ENCODE assay signal across 21 mouse cellular contexts in genomic region chr6:12358737-12359136, GRCm38 (mm10).
DNase-seq lines count a peak whose midpoint lies in the region; ATAC-seq and TF ChIP-seq lines count a peak whose summit lies in the region.
"Had no signal": no experiment of that assay in that cellular context is flagged by ENCODE, and none has a peak within 500 bp of the region (broad histone marks: within the 10 kb centered on the region; RNA-seq: fewer than 3 reads in every experiment).

No protein-coding gene starts in this region.

- no peak overlapping the region for H3K4me2 ChIP-seq in embryonic facial prominence, embryonic 14.5 days (ENCODE audit: low read depth, low read length)
- H3K4me2 ChIP-seq in myocyte (ENCODE audit: low read depth), result no peak overlapping the region
- no peak overlapping the region for H3K4me2 ChIP-seq in hindbrain, embryonic 13.5 days
- H3K4me2 ChIP-seq: embryonic facial prominence, embryonic 12.5 days; forebrain, embryonic 13.5 days; heart, embryonic 13.5 days had no signal

- TF ChIP-seq POLR2A in myocyte (IDR thresholded peaks at IDR 0.05; ENCODE audit: insufficient read length, low read depth), result no peak

- DNase-seq in embryonic facial prominence, embryonic 14.5 days (ENCODE audit: low spot score), result peak; percentile 13
- no peak for DNase-seq in embryonic facial prominence, embryonic 10.5 days (ENCODE audit: low spot score)
- peak; percentile 62 for DNase-seq in forelimb bud, embryonic 11.5 days (ENCODE audit: low read depth, low spot score)
- no peak for DNase-seq in left cerebral cortex, postnatal 14 days (ENCODE audit: low spot score in 2 of 2)
- DNase-seq: adrenal gland, postnatal 10 days; cerebellum, adult 11 months; cerebellum, adult 8-10 months; cerebellum, postnatal 14 days; forebrain, postnatal 0 days; gastrocnemius, adult 2 months; gastrocnemius, postnatal 25 days; heart, postnatal 36 days had no signal

- no peaks in the 10 kb centered on the region for H3K79me3 ChIP-seq in C2C12 (ENCODE audit: low read depth)

- H3K79me2 ChIP-seq in C2C12 (ENCODE audit: control insufficient read depth, insufficient read depth) (no peaks in the 10 kb centered on the region), myocyte (ENCODE audit: control insufficient read depth, insufficient read depth) (no peaks in the 10 kb centered on the region)

- no peak for ATAC-seq in embryonic facial prominence, embryonic 14.5 days (ENCODE audit: low read depth)
- ATAC-seq in hindbrain, embryonic 13.5 days (ENCODE audit: low FRiP score), result no peak
- ATAC-seq: CD4-positive, CD25-positive, alpha-beta regulatory T cell, adult 4 months; forebrain, embryonic 13.5 days; forebrain, postnatal 0 days; hindbrain, embryonic 16.5 days had no signal

- H3K4me1 ChIP-seq in embryonic facial prominence, embryonic 14.5 days (ENCODE audit: control insufficient read depth, insufficient read depth, low read length), result no peaks in the 10 kb centered on the region
- H3K4me1 ChIP-seq in embryonic facial prominence, embryonic 10.5 days, result no peaks in the 10 kb centered on the region
- no peaks in the 10 kb centered on the region for H3K4me1 ChIP-seq in hindbrain, embryonic 13.5 days (replicated peaks)
- H3K4me1 ChIP-seq: embryonic facial prominence, embryonic 12.5 days; forebrain, embryonic 13.5 days; heart, embryonic 13.5 days had no signal

- TF ChIP-seq CTCF in C2C12 (IDR thresholded peaks at IDR 0.05; ENCODE audit: control insufficient read depth, insufficient read depth, insufficient read length), result no peak

- H3ac ChIP-seq in C2C12 (ENCODE audit: control insufficient read depth, insufficient read length, low read depth) (no peak overlapping the region), myocyte (ENCODE audit: control insufficient read depth, insufficient read length) (no peak overlapping the region)

- H3K9ac ChIP-seq in embryonic facial prominence, embryonic 14.5 days (ENCODE audit: low read depth, low read length), result no peak overlapping the region
- H3K9ac ChIP-seq in hindbrain, embryonic 13.5 days, result no peak overlapping the region
- H3K9ac ChIP-seq: embryonic facial prominence, embryonic 12.5 days; forebrain, embryonic 13.5 days; forebrain, postnatal 0 days; heart, embryonic 13.5 days had no signal

- H3K36me3 ChIP-seq in embryonic facial prominence, embryonic 14.5 days (ENCODE audit: control insufficient read depth, insufficient read depth, low read length), result no peaks in the 10 kb centered on the region
- no peaks in the 10 kb centered on the region for H3K36me3 ChIP-seq in embryonic facial prominence, embryonic 10.5 days (replicated peaks)
- no peaks in the 10 kb centered on the region for H3K36me3 ChIP-seq in C2C12 (ENCODE audit: control insufficient read depth, insufficient read depth)
- H3K36me3 ChIP-seq in myocyte (ENCODE audit: control insufficient read depth, insufficient read depth), result no peaks in the 10 kb centered on the region
- no peaks in the 10 kb centered on the region; the same call in 1 of the 2 replicates for H3K36me3 ChIP-seq in hindbrain, embryonic 13.5 days
- H3K36me3 ChIP-seq: embryonic facial prominence, embryonic 12.5 days; G1E; heart, embryonic 13.5 days had no signal

- H3K4me3 ChIP-seq in embryonic facial prominence, embryonic 14.5 days (ENCODE audit: low read depth, low read length), result no peak overlapping the region
- no peak overlapping the region for H3K4me3 ChIP-seq in embryonic facial prominence, embryonic 10.5 days
- no peak overlapping the region for H3K4me3 ChIP-seq in C2C12 (ENCODE audit: insufficient read depth, poor library complexity, severe bottlenecking)
- no peak overlapping the region for H3K4me3 ChIP-seq in myocyte
- no peak overlapping the region for H3K4me3 ChIP-seq in hindbrain, embryonic 13.5 days
- H3K4me3 ChIP-seq: embryonic facial prominence, embryonic 12.5 days; forebrain, embryonic 13.5 days; gastrocnemius, adult 2 months; heart, embryonic 13.5 days had no signal

- H3K27ac ChIP-seq in embryonic facial prominence, embryonic 14.5 days (replicated peaks; ENCODE audit: low read depth, low read length), result no peak overlapping the region
- H3K27ac ChIP-seq in embryonic facial prominence, embryonic 10.5 days (replicated peaks), result no peak overlapping the region
- no peak overlapping the region for H3K27ac ChIP-seq in hindbrain, embryonic 13.5 days
- H3K27ac ChIP-seq: embryonic facial prominence, embryonic 12.5 days; forebrain, embryonic 13.5 days; gastrocnemius, adult 2 months; heart, embryonic 13.5 days had no signal

- no peaks in the 10 kb centered on the region for H3K27me3 ChIP-seq in embryonic facial prominence, embryonic 14.5 days (replicated peaks; ENCODE audit: control insufficient read depth, insufficient read depth, low read length)
- no peaks in the 10 kb centered on the region for H3K27me3 ChIP-seq in embryonic facial prominence, embryonic 10.5 days (replicated peaks; ENCODE audit: low read depth, poor library complexity, severe bottlenecking)
- H3K27me3 ChIP-seq in C2C12 (ENCODE audit: control insufficient read depth, insufficient read depth, insufficient read length) (no peaks in the 10 kb centered on the region), myocyte (ENCODE audit: control insufficient read depth, insufficient read depth, insufficient read length) (no peaks in the 10 kb centered on the region)
- H3K27me3 ChIP-seq in hindbrain, embryonic 13.5 days, result no peaks in the 10 kb centered on the region
- H3K27me3 ChIP-seq: embryonic facial prominence, embryonic 12.5 days; forebrain, embryonic 13.5 days; heart, embryonic 13.5 days had no signal

- intact Hi-C loops in left cerebral cortex, postnatal 14 days (cut with DNase I), result no loop called here

- no peaks in the 10 kb centered on the region for H3K9me3 ChIP-seq in embryonic facial prominence, embryonic 14.5 days (ENCODE audit: control insufficient read depth, low read length)
- H3K9me3 ChIP-seq in embryonic facial prominence, embryonic 10.5 days, result no peaks in the 10 kb centered on the region; the same call in 1 of the 2 replicates
- H3K9me3 ChIP-seq in hindbrain, embryonic 13.5 days, result no peaks in the 10 kb centered on the region
- H3K9me3 ChIP-seq: embryonic facial prominence, embryonic 12.5 days; forebrain, embryonic 13.5 days; G1E; heart, embryonic 13.5 days had no signal

- 29% methylated on average over 2 of the region's 2 CpGs for WGBS in embryonic facial prominence, embryonic 14.5 days
- WGBS in embryonic facial prominence, embryonic 10.5 days, result 83% methylated on average over 2 of the region's 2 CpGs
- 73% methylated on average over 2 of the region's 2 CpGs for WGBS in hindbrain, embryonic 13.5 days

TF ChIP-seq in C2C12, 6 proteins besides CTCF, POLR2A, EP300 and RAD21:
- TF ChIP-seq MYOG (IDR thresholded peaks at IDR 0.05; ENCODE audit: control insufficient read depth, extremely low read depth, insufficient read length) (no peak), USF1 (IDR thresholded peaks at IDR 0.05; ENCODE audit: low read depth) (no peak), MYOD1 (IDR thresholded peaks at IDR 0.05; ENCODE audit: control insufficient read depth, insufficient read length, low read depth) (no peak), MAX (IDR thresholded peaks at IDR 0.05) (no peak), FOSL1 (IDR thresholded peaks at IDR 0.05; ENCODE audit: insufficient read depth, low read length, poor library complexity, severe bottlenecking) (peak; percentile 77), CEBPB (IDR thresholded peaks at IDR 0.05; ENCODE audit: low read depth) (no peak)

TF ChIP-seq in myocyte, 11 proteins besides CTCF, POLR2A, EP300 and RAD21:
- TF ChIP-seq TCF12 (IDR thresholded peaks at IDR 0.05; ENCODE audit: insufficient read depth, poor library complexity, severe bottlenecking) (no peak), MYOD1 (IDR thresholded peaks at IDR 0.05; ENCODE audit: control insufficient read depth in 1 of 3, insufficient read length in 2 of 3, low read depth in 2 of 3) (no peak), CEBPB (IDR thresholded peaks at IDR 0.05; ENCODE audit: insufficient read depth, poor library complexity, severe bottlenecking) (peak; percentile 58; the same call in 1 of the 2 replicates)

Comparison
In these comparisons a context has a peak if more than half of its experiments do, and no peak if none do; other contexts are left out.
1. DNase-seq: peak in embryonic facial prominence, embryonic 14.5 days (single experiment) and forelimb bud, embryonic 11.5 days (single experiment); none in embryonic facial prominence, embryonic 10.5 days (single experiment) and left cerebral cortex, postnatal 14 days (0 of 2).